Mouse (Mus musculus) liver, adult 2 months (tissue): ENCODE data around the gene Etfbkmt. TPM values are rescaled to one million over a fixed set of nuclear protein-coding genes. Genes with fewer than 3 reads are reported as not detected.

Source experiments
- DNase-seq: peaks from one replicate; pipeline ENCODE4 v3.0.0-alpha.2; 2011; ENCODE audit warnings: low read depth, low spot score; ENCODE audit errors: extremely low read depth
- H3K27ac ChIP-seq: fragments of 200-500 bp; replicated peaks from 2 replicates; pipeline ENCODE4 v1.5.1; 2012; ENCODE audit warnings: low read depth, mild to moderate bottlenecking, control low read depth, inconsistent platforms, low read length; ENCODE audit not compliant: insufficient read depth
- H3K27me3 ChIP-seq: fragments of 200-500 bp; 2 replicates; pipeline ENCODE4 v1.6.1; 2012; ENCODE audit warnings: mild to moderate bottlenecking, moderate library complexity, low read length, inconsistent platforms; ENCODE audit not compliant: control insufficient read depth, insufficient read depth
- H3K36me3 ChIP-seq: fragments of 200-500 bp; 2 replicates; pipeline ENCODE4 v1.6.1; 2012; ENCODE audit warnings: low read length, inconsistent platforms; ENCODE audit not compliant: control insufficient read depth, insufficient read depth
- H3K4me1 ChIP-seq: fragments of 200-500 bp; 2 replicates; pipeline ENCODE4 v1.6.1; 2011; ENCODE audit warnings: low read length; ENCODE audit not compliant: control insufficient read depth, insufficient read depth
- H3K4me3 ChIP-seq: fragments of 200-500 bp; 2 replicates; pipeline ENCODE4 v1.5.1; 2011; ENCODE audit warnings: low read depth, mild to moderate bottlenecking, control low read depth, low read length, moderate library complexity; ENCODE audit not compliant: insufficient read depth
- H3K79me2 ChIP-seq: fragments of 200-500 bp; 2 replicates; pipeline ENCODE4 v1.6.1; 2012; ENCODE audit warnings: inconsistent platforms, mild to moderate bottlenecking, low read length, moderate library complexity; ENCODE audit not compliant: control insufficient read depth, insufficient read depth
- H3K9ac ChIP-seq: fragments of 200-500 bp; 2 replicates; pipeline ENCODE4 v1.6.1; 2012; ENCODE audit warnings: low read depth, mild to moderate bottlenecking, control low read depth, inconsistent platforms, low read length
- CTCF ChIP-seq: fragments of 200-500 bp; IDR thresholded peaks from 2 replicates; pipeline ENCODE4 v1.5.1; 2011; ENCODE audit warnings: low read depth, low read length, control low read depth
- POLR2A ChIP-seq: fragments of 200-500 bp; IDR thresholded peaks from 2 replicates; pipeline ENCODE4 v1.6.1; 2011; ENCODE audit warnings: low read length, control low read depth; ENCODE audit not compliant: insufficient read depth; ENCODE audit errors: extremely low read depth
- WGBS: fragments of 180-500 bp; shearing (Covaris S2); methylation state at CpG from one replicate; pipeline ENCODE4 v1.1.7; 2018; 5-methylcytosine and 5-hydroxymethylcytosine counted together
- polyA plus RNA-seq: library from polyadenylated mRNA; depleted of rRNA; stranded (reverse); fragments of >200 nt; gene quantifications from 2 replicates; pipeline ENCODE4 v1.2.3, GENCODE M21; 2012
- total RNA-seq: library from RNA; depleted of rRNA; stranded (reverse); fragments of >200 nt; gene quantifications from 2 replicates; pipeline ENCODE4 v1.2.3, GENCODE M21; 2014

Gene Etfbkmt
- total and polyA plus RNA-seq, 2 experiments, result 3.9 to 25.3 TPM

DNA sequence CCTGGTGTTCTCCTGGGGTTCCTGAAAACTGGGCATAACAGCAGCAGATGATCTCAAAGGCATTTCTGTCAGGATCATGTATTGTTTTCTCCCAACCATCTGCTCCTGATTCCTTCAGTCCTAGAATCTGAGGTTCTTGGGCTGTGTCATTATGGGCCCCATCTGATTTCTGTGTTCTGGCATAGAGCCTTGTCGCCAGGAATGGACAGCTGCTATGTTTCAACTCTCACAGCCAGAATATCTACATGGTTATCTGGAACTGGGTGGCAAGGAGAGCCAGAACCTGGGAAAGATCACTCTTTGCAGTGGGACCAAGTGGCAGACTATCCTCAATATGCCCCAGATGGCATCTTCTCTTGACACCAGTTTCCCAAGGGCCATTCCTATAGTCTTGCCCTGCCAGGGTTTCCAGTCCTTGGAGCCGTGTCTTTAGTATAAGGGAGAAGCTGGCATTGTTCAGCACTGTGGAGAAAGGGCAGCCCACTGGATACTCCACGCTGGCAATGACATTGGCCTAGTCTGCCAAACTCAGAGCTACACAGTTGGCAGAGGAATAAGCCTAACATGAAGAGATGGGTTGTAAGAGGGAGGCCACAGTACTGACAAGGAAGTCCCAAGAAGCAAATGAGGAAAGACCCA, 35.4 kb downstream of the Etfbkmt start:
- H3K4me3 ChIP-seq, result no peak overlapping the region
- H3K79me2 ChIP-seq, result no peaks in the 10 kb centered on the region
- no peak for DNase-seq
- H3K27me3 ChIP-seq, result no peaks in the 10 kb centered on the region
- H3K36me3 ChIP-seq, result peaks cover 32% of the 10 kb centered on the region
- no peak overlapping the region for H3K27ac ChIP-seq
- H3K4me1 ChIP-seq, result no peaks in the 10 kb centered on the region; the same call in 1 of the 2 replicates
- H3K9ac ChIP-seq, result no peak overlapping the region
- 88% methylated on average over 3 of the region's 3 CpGs for WGBS
- no peak for TF ChIP-seq CTCF
- TF ChIP-seq POLR2A, result no peak

DNA sequence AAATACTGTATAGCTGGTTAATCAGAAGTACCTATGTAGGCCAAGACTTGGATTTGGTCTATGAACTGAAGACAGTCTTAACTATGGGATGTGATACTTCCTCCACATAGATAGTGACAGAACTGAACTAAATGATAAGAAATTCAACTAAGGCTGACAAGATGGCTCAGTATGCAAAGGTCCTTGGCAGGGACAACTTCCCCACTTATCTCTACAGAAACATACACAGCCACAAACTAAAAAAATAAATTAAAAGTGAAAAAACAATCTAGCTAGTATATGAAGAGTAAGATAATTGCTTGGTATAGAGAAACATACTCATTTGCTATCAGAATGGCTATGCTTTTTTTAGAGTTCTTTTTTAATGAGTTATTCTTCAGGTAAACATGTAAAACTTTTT, 39.4 kb downstream of the Etfbkmt start:
- no peak for DNase-seq
- no peak overlapping the region for H3K27ac ChIP-seq

DNA sequence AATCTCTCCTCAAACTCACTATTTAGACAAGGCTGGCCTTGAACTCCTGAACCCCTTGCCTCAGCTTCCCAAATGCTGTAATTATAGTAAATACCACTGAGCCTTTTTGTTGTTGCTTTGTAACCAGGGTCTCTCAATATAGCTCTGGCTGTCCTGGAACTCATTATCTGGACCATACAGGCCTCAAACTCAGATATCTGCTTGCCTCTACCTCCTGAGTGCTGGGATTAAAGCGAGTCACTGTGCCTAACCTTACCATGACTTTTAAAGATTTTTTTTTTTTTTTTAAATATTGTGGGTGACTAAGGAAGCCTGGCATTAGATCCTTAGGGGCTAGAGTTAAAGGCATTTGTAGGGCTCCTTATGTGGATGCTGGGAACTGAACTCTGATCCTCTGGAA, 44.4 kb downstream of the Etfbkmt start:
- peaks cover 3% of the 10 kb centered on the region; the same call in 1 of the 2 replicates for H3K79me2 ChIP-seq
- H3K27ac ChIP-seq, result no peak overlapping the region
- no peaks in the 10 kb centered on the region for H3K27me3 ChIP-seq
- H3K9ac ChIP-seq, result no peak overlapping the region
- 95% methylated on average over 1 of the region's 1 CpGs for WGBS
- peaks cover 16% of the 10 kb centered on the region for H3K4me1 ChIP-seq
- no peak for TF ChIP-seq CTCF
- no peak for TF ChIP-seq POLR2A
- H3K36me3 ChIP-seq, result peaks cover 38% of the 10 kb centered on the region
- no peak for DNase-seq
- H3K4me3 ChIP-seq, result no peak overlapping the region

More for the DNA sequence above, 39.4 kb downstream of the Etfbkmt start:
- H3K4me1 ChIP-seq, result no peaks in the 10 kb centered on the region; the same call in 1 of the 2 replicates
- H3K79me2 ChIP-seq, result no peaks in the 10 kb centered on the region
- no peak overlapping the region for H3K4me3 ChIP-seq
- H3K27me3 ChIP-seq, result no peaks in the 10 kb centered on the region
- no peak overlapping the region for H3K9ac ChIP-seq
- peaks cover 61% of the 10 kb centered on the region for H3K36me3 ChIP-seq
- no peak for TF ChIP-seq POLR2A

DNA sequence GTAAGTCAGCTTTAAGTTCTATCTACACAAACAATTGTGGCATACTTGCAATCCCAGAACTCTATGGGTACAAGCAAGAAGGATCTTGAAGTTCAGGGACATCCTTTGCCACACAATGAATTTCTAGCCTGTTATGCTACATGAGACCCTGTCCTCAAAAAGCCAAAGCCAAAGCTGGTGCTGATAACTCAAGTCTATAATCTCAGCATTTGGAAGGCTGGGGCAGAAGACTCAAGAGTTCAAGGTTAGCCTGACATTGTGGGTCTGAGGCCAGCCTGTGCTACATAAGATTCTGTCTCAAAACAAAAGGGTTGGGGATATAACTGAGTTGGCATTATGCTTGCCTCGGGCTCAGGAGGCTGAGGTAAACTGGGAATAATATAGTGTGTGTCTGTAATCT, 47.7 kb downstream of the Etfbkmt start:
- peak; percentile 53 for DNase-seq
- Histone ChIP-seq H3K79me2 (peaks cover 3% of the 10 kb centered on the region; the same call in 1 of the 2 replicates), H3K4me3 (peak overlapping the region; percentile 66), H3K27ac (peak overlapping the region; percentile 85), H3K36me3 (peaks cover 14% of the 10 kb centered on the region), H3K27me3 (no peaks in the 10 kb centered on the region), H3K9ac (peak overlapping the region; percentile 31; the same call in 1 of the 2 replicates), H3K4me1 (peaks cover 18% of the 10 kb centered on the region)
- no peak for TF ChIP-seq POLR2A
- no peak for TF ChIP-seq CTCF
- WGBS, result 53% methylated on average over 1 of the region's 1 CpGs

DNA sequence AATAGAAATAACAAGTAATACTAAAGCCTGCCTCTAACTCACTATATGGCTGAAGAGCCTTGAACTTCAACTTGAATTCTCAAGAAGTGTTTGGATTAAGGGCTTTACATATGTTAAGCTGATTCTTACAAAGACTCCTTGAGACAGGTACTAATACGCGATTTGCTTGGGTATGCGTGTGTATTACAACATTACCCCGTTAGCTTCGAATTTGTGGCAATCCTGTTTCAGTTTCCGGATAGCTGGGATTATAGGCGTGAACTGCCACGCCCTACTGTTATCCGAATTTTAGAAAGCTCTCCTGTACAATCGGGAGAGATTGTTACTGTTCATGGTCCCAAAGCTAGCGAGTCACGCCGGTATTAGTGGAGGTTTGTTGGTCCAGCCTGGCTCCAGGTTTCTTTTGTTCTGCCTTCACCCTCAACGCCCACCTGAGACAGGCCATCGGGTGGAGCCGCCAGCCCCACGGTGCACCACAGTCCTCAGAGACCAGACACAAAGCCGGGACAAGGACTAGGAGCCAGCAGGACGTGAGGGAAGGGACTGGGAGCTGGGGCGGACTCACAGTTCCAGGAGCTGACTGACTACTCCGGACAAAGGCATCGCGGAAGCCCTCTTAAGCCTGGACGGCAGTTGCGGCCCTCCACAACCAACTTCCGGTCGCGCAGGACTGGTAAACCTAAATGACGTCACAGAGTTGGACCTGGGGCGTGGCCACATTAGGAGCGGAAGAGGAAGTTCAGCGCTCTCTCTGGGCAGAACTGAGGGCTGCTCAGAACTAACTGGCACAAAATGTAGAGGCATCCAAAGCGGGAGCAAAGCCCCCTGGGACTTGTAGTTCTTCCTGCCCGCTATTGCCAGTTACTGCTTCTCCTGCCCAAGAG, 48.6 kb downstream of the Etfbkmt start, which contains the start of gene Amn1:
Gene Amn1, minus strand, starts transcription at position 672 of the 884 bp plus-strand sequence.
- TF ChIP-seq POLR2A, result peak; percentile 93
- TF ChIP-seq CTCF, result no peak
- WGBS, result under 1% methylated on average over 34 of the region's 34 CpGs

More for the DNA sequence above, 48.6 kb downstream of the Etfbkmt start, which contains the start of gene Amn1:
- H3K9ac ChIP-seq, result peak within 1 kb of the TSS; percentile 77
- peaks cover 21% of the 10 kb centered on the region for H3K4me1 ChIP-seq
- no peaks in the 10 kb centered on the region for H3K27me3 ChIP-seq
- H3K36me3 ChIP-seq, result peaks cover 7% of the 10 kb centered on the region; the same call in 1 of the 2 replicates
- H3K27ac ChIP-seq, result peak within 1 kb of the TSS; percentile 85
- H3K79me2 ChIP-seq, result peaks cover 3% of the 10 kb centered on the region; the same call in 1 of the 2 replicates
- H3K4me3 ChIP-seq, result peak within 1 kb of the TSS; percentile 66
- DNase-seq, result peak; percentile 98
